Mouse (Mus musculus) spleen, adult 18-20 months (tissue): ENCODE results near the gene Polr3gl.

ENCODE experiments used
- DNase-seq, 2 experiments: peaks; one replicate each; pipeline ENCODE4 v3.0.0; 2022; ENCODE audit warnings: mixed read lengths in 2 of 2

Gene Polr3gl

DNA sequence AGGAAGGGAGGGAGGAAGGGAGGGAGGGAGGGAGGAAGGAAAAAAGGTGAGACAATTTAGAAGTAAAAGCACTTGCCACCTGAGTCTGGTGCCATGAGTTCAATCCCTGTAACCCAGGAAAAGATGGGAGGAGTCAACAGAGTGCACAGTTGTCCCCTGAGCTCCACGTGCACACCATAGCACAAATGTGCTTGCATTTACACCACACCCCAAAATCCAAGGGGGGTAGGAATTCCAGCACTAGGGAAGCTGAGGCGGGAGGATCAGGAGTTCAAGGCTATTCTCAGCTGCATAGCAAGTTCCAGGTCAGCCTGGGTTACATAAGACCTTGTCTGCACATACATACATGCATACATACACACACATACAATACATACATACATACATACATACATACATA, 22.6 kb downstream of the Polr3gl start:
- DNase-seq, result no peak

GRCm38 (mm10) chr3:96570643-96571042, 23.3 kb downstream of the Polr3gl start:
- no peak for DNase-seq

DNA sequence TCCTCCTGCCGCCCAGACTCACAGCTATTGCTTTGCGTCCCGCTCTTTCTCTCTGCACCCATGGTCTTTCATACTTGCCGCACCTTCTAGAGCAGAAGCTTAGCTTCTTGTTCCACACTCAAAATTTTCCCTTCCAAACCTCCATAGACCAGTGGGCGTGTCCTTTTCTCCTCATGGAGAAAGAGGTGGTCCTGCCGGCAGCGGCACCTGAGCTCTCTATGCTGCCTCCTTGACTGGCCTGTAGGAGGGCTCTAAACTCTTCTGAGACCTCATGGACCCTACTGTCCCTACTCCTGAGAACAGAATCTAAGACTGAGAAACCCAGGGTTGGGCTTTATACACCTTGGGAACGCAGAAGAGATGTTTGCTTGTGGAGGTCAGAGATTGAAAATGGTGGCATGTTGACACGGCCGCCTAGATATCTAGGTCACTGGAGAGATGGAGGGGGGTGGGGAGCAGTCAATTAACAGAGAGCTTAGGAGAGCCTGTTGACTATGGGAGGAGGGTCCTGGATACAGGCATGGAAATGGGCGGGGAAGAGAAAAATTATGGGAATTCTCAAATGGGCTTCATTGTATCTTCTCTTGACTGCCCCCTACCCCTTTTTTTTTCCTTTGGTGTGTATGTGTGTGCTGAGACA, 23.9 kb downstream of the Polr3gl start:
- no peak for DNase-seq

DNA sequence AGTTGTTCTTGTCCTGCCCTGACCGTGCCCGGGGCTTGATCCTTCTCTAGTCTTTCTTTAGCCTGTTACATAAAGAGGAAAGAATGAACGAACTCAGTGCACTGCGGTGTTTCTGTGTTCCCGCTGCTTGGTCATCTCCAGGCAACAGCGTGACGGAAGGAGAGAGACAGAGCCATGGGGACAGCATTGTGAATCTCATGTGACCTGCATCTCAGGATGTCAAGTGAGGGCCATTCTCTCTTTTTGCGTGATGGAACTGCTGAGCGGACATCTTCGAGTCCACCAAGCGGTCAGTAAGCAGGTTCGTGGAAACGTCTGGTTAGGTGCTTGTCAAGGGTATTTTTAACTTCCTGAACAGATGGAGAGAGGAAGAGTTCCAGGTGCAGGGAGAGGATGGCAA, 24.5 kb downstream of the Polr3gl start:
- no peak for DNase-seq

GRCm38 (mm10) chr3:96568605-96569004, 25.4 kb downstream of the Polr3gl start:
- peak in 1 of 2 experiments; percentile 17 for DNase-seq

DNA sequence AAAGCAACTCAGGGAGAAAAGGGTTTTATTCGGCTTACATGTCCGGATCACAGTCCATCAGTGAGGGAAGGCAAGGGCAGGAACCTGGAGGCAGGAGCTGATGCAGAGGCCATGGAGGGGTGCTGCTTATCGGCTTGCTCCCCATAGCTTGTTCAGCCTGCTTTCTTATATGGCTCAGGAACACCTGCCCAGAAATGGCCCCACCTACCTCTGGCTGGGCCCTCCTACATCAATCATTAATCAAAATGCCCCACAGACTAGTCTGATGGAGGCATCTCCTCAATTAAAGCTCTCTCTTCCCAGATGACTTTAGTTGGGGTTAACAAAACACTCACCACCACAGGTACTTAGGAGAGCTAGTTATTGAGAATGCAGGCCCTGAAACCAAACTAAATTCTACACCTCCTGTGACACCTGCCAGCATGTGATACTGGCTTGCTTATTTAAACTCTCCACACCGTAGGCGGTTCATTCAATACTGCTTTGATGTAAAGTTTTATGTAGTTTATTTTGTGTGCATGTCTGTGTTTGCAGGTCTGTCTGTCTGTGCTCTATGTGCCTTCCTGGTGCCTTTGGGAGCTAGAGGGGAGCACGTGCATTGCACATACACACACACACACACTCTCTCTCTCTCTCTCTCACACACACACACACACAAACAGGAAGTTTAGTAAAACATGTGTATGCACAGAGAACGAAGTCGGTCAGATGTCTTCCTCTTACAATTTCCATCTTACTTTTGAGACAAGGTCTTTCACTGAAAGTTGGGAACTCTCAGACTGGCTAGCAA, 27.1 kb downstream of the Polr3gl start:
- DNase-seq, result no peak

GRCm38 (mm10) chr3:96565105-96565504, 28.9 kb downstream of the Polr3gl start:
- no peak for DNase-seq

GRCm38 (mm10) chr3:96564633-96565032, 29.3 kb downstream of the Polr3gl start:
- peak; percentile 49 to 58 for DNase-seq

DNA sequence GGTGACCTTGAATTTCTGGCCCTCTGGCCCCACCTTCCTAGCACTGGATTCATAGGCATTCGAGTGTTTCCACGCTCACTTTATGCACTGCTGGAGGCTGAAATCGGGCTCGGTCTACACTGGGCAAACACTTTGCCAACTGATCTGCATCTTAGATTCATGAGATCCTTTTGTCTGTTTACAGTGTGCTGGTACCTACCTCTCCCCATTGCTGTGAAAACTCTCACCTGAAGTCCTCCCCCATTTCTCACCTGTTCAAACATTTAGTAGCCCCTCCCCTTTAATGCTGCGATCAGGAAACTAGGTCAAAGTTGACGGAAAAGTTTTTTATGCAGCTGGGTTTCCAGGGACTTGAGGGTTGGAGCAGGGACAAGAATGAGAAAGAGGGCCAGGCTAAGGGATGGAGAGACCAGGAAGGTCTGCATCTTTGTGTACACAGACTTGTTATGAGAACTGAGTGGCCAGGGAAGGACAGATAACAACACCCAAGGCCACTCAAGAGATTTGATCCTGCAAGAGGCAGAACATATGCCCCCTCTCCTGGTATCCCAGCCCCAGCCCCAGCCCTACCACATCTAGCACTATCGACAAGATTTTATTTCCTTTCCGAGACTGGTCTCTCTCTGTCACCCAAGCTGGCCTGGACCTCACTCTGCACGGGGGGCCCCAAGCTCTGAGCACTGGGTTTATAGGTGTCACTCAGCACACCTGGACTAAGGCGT, 29.9 kb downstream of the Polr3gl start:
- DNase-seq, result no peak

GRCm38 (mm10) chr3:96563267-96563666, 30.7 kb downstream of the Polr3gl start:
- no peak for DNase-seq

GRCm38 (mm10) chr3:96561946-96562681, 31.9 kb downstream of the Polr3gl start:
- DNase-seq, result no peak

DNA sequence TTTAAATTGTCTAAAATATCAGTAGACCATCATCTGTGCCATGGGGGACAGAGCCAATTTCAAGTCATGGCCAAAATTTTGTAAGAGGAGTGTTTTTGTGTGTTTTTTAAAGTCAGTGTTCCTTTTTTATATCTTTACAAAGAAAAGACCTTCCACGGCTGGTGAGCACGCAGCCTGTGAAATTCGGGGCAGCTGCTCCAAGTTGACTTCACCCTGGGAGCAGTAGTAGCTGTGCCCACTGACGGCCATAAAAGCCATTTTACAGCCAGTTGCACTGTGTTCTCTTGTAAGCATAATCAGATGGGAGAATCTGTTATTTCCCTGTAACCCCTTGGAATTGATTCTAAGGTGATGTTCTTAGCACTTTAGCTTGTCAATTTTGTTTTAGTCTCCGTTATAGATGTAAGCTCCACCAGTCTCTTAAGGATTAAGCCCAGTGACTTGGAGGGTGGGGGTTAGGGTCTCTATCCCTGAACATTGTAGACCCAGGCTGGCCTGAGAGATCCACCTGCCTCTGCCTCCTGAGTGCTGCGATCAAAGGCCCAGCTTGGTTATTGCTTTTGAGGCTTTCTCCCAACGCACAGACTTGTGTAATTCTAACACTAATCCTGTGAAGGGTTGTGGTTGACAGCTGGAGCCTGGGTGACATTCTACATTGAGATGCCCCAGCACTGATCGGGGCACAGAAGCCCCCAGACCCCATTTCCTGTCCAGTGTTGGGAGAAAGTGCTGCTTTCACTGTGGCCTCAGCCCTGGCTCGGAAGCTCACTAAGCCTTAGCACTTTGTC, 32.9 kb downstream of the Polr3gl start:
- DNase-seq, result peak in 1 of 2 experiments; percentile 5

GRCm38 (mm10) chr3:96559911-96560850, 33.8 kb downstream of the Polr3gl start:
- DNase-seq, result peak in 1 of 2 experiments; percentile 24

DNA sequence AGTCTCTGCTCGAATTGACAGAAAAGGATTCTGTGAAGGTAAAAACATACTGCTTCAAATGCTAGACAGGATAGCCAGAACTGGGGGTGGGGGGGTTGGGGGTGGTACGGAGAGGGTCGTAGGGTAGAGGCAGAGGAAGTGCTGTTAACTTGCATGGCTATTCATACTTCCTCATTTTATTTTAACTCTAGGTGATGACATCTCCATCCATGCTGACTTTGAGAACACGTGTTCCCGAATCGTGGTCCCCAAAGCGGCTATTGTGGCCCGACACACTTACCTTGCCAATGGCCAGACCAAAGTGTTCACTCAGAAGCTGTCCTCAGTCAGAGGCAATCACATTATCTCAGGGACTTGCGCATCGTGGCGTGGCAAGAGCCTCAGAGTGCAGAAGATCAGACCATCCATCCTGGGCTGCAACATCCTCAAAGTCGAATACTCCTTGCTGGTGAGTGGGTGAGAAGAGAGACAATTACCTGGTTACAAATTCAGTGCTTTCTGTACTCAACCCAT, 34.5 kb downstream of the Polr3gl start:
- DNase-seq, result peak in 1 of 2 experiments; percentile 42

DNA sequence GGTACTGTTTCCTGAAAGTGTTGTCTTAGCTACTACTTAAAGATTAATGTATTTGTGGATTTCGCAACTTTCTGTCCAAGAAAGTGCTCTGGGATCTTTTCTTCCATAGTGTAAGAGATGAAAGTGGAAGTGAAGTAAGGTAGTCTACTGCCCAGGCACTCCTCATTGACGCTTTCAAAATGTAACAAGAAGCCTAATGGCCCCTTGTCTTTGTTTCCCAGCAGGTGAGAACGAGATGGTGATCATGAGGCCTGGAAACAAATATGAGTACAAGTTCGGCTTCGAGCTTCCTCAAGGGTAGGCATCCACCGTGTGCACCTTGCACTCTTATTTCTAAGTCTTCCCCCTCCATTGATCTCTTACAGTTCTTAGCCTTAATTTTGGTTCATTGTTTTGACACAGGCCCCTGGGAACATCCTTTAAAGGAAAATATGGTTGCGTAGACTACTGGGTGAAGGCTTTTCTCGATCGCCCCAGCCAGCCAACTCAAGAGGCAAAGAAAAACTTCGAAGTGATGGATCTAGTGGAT, 35.2 kb downstream of the Polr3gl start:
- DNase-seq, result no peak

DNA sequence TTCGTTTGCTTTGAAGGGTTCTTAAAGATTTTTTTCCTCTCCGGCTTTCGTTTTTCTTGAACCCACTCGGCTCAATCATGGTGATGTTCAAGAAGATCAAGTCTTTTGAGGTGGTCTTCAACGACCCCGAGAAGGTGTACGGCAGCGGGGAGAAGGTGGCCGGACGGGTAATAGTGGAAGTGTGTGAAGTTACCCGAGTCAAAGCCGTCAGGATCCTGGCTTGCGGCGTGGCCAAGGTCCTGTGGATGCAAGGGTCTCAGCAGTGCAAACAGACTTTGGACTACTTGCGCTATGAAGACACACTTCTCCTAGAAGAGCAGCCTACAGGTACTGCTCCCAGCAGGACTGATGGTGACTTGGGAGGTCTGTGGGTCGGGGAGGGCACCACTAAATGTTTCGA, 35.8 kb downstream of the Polr3gl start:
- DNase-seq, result peak in 1 of 2 experiments; percentile 51

GRCm38 (mm10) chr3:96557694-96558093, 36.3 kb downstream of the Polr3gl start, which contains the start of gene Txnip:
Txnip (plus strand) TSS chr3:96557957.
- DNase-seq, result peak; percentile 98 to 99

DNA sequence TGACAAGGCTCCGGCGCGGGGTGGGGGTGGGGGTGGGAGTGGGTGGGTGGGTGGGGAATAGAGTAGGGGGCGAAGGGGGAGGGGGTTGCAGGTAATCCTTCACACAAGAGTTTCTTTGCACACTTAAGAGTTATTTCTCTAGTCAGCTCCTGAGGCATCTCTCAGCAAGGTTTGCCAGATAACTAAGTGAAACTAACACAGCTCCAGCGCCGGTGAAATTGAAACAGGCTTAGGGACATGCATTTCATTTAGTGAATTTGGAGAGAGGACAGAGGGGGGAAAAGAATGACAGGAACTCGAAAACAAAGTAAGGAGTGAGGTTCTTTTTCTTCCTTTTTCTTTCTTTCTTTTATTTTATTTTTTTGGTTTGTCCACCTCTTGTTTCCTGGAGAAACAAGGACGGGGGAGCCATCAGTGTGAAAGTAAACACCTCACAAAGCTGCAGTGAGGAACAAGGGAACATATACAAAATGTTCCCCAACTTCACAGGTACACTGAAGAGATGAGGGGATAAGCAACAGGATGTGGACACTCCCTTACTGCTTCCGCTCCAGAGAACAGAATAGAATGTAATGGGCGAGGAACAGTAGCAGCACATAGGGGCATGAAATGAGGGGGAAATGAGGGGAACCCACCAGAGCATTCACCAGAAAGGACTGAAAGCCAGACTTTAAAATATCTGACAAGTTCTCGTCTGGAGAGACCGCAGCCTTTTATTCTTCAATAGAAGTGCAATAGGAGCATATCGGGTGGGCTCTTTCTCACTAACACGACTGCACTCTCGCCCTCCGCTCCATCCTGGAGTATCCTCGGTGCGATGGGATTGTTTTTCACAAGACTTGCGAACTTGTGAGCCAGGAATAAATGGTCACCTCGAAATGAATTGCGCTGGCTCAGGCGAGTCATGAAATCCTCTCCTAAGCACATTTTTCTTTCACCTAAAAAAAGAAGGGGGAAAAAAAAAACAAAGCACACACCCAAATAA, 37.0 kb downstream of the Polr3gl start:
- DNase-seq, result peak in 1 of 2 experiments; percentile 18
